Mouse (Mus musculus) thymus, postnatal 0 days (tissue): ENCODE data around the gene Sox6. TPM values are rescaled to one million over a fixed set of nuclear protein-coding genes. Genes with fewer than 3 reads are reported as not detected.

Source experiments
- DNase-seq: peaks from one replicate; pipeline ENCODE4 v3.0.0-alpha.2; 2015; ENCODE audit warnings: low spot score
- polyA plus RNA-seq: library from polyadenylated mRNA; unstranded; fragments of >200 nt; fragmentation: Nextera tagmentation; extraction: Ambion mirVana; gene quantifications from 2 replicates; pipeline ENCODE4 v1.2.1, GENCODE M21; 2015

Sox6 gene
- polyA plus RNA-seq, 1 experiment from 2014 or later, result 1.2 TPM

DNA sequence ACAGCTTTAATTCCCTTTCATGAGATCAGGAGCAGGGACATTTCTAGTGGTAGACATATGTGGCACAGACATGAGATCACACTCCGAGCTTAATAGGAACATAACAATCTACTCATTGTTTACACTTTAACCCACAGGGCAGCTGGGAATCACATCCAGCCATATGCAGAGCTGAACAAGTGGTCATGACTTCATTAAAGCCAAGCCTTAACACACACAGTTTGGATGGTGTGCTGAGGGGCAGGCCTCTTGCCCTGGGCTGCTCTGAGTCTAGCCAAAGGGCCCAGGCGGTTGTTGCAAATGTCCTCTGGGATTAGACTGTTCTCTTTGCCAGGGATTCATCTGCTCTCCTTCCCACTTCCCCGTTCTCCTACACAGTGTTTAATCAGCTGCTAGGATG is 204.9 kb downstream of the Sox6 start:
- no peak for DNase-seq

DNA sequence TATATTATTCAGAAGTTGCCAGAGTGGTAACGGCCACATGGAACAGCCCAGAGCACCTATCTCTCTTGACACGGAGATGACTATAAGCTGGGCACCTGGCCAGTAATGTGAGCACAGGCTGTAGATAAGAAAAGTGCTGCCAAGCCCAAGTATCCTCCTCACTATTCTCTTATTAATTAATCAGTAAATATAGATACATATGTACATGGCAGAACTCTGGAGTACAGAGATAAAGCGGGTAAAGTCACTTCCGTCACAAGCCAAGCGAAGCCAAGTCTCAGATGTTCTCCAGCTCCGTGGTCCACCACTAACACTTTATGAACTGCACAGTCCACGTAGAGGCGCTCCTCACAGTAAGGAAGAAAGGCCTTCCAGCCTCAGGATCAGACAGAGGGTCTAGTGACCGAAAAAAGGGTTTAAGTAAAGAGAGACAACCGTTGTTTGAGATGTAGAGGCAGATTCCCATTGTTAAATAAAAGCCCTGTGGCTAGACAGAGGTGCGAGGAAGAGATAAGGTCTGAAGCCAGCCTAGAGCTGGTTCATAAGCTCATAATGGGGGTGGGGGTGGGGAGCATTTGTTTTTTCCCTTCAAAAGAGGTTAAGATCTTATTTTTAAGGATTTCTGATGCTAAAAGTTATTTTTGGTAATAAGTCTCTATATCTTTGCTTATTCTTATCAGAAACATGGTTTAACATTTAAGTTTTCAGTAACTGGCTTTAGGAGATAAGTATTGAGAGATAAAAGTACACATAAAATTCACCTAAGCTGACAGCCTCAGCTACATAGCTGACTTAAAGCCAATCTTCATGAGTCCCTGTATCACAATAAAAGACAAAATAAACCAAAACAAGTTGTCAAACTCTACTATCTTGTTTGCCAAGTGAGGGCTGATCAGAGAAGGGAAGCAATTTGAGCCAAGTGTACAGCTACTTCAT is 207.4 kb downstream of the Sox6 start:
- no peak for DNase-seq

DNA sequence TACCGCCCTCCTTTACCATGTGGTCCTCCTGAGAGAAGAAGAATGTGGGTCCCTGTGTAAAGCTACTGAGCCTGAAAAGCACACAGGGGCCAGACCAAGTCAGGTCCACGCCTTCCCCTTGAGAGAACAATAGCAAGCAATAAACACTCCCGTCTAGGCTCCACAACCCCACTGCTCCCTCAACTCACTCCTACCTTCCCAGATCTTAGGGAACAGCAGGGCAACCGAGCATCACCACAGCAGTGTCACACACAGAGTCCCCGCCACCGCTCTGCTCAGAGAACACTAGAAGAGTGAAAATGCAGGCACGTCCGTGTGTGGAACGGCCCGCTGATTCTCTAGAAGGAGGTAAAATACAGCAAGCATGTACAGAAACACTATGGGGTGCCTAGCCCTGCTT is 208.2 kb downstream of the Sox6 start:
- DNase-seq, result no peak

DNA sequence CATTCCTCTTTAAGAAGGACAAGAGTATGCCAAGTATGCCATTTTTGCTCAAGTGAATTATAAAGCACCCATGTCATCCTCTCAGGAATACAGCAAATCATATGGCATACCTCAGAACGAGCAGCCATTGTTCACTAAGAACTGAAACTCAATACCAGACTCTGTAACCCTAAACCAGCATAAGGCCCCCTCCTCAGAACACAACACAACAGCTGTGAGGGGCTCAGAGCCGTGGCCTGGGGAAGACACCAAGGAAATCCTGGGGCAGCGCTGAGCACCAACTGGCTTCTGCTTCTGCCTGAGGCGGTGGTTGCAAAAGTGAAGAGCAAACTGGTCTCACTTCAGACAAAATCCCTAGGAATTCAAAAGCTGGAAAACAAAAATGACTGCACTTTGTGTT is 208.8 kb downstream of the Sox6 start:
- no peak for DNase-seq

DNA sequence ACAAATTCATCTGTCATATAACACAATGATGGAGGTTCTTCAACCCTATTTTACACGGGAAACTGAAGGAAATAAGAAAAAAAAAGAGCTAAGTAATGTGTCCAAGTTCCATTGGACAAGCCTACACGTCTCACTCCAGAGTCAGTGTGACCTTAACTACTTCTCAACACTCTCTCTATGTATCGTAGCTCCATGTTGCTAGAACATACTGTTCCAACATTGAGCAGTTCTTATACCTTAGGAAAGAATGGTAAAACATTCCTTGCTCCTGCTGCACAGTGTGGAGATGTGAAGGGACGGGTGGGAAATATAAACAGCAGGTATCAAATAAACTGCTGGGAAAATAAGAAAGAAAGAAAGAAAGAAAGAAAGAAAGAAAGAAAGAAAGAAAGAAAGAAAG is 209.3 kb downstream of the Sox6 start:
- no peak for DNase-seq

DNA sequence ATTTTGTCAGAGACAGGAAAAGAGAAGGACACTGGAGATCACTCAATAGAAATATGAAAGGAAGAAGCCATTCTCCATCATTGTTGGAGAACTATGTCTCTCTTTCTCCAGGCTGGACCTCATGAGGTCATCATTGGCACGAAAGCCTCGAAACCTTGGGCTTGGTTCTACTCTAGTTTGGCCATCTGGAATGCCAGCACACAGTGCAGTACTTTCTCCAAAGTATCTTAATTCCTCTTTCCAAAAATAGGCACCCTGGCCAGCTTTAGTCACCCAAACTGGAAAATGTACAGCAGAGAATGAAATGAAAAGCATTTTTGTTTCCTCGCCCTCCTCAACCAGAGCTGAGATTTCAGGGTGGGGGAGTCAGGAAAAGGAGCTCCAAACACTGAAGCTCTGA is 213.3 kb downstream of the Sox6 start:
- DNase-seq, result no peak

DNA sequence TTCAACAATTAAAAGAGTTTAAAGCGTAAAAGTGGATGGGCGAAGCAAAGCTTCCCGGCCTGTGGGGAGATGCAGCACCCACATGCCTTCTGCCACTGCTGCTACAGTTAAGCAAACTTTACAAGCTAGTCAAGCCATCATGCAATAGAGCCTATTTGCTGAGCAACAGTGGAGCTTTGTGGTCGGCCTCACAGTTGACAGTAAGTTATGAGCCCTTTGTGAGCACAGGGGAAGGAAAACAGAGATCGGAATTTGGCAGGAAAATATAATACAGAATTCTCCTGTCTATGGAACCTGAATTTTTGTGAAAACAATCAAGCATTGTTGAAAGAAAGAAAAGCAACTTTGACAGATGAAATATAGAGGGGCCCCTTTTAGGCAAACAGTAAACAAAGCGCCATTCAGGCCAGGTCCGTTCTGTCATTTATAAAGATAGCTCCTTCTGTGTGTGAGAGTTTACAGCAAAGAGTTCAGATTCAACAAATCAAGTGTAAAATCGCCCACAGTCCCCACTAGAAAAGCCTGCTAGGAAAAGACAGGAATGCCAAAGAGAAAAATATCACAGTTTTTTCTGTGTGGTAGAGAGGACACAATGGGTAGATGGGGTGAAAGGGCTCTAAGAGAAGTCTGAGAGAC is 213.9 kb downstream of the Sox6 start:
- DNase-seq, result no peak

DNA sequence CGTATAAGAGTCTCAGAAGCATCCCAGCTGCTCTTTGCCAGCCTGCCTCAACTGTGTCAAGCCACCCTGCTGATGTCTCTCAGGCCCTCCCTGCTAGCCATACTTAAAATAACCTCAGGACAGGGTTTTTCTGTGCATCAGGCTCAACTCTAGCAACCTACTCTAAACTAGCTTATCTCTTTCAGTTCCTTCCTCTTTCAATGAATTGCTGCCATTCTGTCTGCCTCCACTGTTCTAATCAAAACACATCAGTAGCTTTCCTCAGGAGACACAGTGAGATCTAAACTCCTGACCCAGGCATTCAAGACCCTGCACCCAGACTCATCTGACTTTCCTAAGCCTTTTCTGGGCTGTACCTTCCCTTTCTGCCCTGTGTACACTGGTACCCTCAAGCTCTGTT is 219.5 kb downstream of the Sox6 start:
- no peak for DNase-seq

DNA sequence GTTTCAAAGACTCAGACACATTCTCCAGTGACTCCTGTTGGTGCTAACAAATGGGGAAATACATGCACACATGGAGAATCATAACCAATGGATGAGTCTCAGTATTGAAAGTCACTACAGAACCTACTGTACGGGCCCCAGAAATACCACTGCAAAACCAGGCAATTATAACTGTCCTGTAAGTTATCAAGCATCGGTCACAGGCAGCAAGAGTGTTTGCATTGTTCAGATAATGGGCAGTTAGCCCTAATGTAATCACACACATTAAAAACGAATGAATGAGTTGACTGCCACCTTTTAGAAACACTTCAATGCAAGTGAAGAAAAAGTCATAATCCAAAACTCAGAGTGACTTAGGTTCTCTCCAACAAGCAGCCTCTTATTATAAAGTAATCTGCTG is 235.3 kb downstream of the Sox6 start:
- no peak for DNase-seq

DNA sequence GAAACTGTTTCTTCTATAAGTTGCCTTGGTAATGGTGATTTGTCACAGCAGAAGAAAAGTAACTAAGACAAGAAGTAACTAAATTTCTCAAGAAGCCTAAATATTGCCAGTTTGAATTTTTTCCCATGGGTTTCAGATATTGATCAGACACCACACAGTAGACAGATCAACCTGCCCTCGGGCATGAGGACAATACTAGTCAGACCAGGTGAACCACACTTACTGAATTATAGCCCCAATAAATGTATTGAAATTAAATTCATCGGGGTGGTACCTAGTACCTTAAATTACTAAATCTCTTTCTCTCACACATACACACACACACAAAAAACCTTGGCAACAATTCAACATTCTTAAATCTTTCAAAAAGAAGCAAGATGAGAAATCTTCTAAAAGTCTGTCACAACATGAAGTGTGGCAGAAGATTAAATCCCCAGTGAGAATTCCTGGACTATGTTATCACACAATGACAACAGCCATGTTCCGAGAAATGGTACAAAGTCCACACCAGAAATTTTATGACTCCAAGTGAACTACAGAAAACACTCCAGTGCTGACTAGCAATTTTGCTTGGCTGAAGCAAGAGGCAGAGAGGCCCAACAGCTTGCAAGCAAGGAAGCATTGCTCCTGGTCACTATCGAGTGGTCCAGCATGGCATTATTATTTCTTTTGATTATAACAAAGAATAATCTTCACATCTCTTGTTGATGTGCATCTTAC is 244.3 kb downstream of the Sox6 start:
- DNase-seq, result no peak

DNA sequence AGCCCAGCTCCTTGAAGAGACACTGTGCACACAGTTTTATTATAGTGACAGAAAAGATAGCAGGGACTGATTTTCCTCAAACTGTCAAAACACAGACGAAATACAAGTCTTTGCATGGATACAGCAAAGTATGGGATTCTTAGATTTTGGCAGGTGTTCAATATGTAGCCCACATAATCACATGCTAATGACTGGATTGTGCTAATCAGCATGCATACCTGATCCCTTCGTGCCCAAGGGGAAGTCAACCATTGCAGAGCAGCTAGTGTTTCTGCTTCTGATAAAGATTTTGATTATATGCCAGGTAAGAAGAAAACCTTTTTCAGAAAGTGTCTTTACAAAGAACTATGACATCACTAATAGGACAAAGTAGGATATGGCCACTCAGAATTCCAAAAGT is 245.8 kb downstream of the Sox6 start:
- no peak for DNase-seq

DNA sequence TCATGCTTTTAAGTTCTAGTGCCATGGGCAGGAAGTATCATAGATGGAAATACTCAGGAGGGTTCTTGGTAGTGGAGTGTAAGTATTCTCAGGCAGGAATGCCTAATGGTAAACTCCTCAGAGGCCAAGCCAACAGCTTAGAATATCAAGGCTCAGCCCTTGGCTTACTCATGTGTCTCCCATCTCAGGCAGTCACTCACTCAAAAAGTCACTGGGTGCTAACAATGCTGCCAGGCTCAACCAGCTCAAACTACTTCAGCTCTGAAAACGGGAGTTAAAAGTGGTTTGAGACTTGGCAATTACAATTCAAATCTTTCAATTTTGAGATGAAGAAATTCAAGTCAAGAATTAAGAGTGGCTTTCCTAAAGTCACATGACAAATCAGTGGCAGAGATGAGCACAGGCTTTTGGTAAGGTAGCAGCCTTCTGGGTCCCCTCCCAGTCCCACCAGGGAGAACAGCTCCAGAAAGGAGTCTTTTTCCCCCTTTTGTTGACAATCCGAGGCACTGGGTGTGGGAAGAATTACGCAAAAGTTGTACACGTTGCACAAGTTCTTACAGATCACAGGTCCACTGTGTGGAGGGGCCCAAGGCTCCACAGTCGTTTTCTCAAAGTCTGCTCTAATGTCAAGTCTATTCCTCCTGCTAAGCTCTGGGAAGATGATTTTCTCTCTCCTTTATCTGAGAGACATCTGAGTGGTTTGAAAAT is 249.3 kb downstream of the Sox6 start:
- no peak for DNase-seq

DNA sequence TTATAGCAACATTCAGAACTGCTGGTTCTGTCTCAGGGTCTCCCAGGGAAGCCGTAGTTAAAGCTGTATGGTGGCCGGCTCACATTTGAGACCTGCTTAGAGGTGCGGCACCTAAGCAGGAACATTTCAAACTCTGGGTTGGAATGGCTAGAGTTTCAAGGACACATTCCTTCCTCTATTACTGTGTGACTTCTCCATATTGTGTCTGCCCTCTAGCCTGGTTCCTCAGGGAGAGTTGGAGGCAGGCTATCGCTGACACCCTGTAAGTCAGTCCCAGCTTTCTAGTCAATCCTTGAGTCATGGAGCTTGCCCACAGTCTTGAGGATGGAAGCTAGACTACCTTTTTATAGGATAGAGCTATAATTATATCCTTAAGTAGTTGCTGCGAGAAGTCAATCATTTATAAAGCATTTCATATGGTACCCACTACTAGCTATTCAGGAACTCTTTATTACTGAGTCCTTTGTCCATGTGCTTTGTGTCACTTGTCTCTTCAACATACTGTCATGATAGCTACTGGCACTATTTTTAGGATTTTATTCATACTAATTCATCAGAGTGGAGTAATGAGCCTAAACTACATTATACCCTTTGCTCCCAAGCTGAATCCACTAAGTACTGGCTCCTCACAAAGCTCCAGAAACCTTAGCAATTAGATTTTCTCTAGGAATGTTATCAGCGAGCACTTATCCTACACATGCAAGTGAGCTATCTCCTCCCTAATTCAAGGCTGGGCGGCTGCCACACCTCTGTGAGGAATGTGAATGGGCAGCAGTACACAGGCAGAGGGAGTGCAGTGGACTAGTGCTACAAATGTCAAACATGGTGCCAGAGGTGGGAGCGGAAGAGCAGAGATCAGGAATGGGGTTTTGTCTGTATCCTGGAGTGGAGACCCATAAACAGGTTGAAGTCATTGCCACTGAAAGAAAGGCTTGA is 254.3 kb downstream of the Sox6 start:
- DNase-seq, result no peak

DNA sequence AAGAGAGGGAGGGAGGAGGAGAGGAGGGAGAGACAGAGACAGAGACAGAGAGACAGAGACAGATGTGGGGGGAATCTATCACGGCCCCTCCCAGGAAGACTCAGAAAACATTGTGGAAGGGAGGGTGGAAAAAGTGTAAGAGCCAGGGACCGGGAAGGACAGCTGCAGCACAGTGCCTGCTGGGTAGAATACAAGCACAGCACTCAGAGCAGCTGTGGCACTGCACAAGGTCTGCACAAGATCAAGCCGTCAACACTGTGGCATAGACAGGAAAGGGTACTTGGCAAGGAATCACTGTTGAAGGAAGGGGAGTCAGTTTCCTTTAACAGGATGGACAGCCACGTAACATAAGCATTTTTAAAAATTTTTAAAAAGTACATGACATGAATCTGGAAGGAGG is 258.4 kb downstream of the Sox6 start:
- DNase-seq, result no peak

DNA sequence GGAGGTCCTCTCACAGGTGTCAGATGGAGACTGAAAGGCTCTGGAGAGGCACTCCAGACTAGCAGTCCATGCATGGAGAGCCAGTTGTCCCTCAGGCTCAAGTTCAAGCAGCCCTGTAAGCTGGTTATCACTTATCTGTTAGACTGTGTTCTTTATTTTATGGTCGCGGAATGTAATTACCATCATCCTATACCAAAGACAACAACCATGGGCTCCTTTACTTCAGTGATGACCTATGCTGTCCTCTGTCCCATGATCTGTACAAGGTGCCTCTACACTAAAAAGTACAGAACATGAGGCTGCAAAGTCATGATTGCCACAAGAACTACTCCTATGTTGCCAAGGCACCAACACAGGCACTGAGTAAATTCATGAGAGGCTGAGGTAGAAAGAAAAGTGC is 259.1 kb downstream of the Sox6 start:
- no peak for DNase-seq

DNA sequence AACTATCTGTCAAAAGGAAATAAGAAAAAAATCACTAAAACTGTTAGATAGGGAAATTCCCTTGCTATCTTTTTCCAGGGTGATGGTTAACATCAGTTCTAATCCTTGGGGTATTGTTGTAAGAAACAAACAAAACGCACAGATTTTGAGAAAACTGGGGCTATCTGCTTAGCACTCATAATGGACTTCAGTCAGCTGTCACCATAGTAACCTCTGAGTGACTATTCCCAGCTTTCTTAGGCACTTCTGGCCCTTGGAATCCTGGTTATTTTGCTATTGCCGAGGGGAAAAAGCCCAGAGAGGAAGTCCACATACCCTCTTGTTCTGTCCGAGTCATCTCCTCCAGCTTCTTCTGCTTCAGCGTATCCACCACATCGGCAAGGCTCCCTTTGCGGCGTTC is 261.9 kb downstream of the Sox6 start:
- DNase-seq, result no peak

DNA sequence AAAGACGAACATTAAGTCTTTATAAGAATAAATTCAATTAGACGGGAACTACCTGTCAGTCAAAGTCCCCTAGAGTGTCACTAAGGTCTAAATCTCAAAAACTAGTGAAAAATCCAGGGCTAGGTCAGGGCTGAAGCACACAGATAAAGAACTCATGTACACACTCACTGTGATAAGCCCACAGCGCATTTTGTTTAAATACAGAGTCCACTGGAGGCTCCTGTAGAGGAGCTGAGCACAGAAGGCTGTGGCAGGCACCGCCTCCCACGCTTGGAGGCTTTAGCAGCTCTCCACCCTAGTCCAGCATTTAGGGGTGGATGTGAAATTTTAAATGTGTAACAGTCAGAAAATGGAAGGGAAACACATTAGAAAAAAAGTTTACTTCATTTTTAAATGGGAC is 262.3 kb downstream of the Sox6 start:
- DNase-seq, result no peak

DNA sequence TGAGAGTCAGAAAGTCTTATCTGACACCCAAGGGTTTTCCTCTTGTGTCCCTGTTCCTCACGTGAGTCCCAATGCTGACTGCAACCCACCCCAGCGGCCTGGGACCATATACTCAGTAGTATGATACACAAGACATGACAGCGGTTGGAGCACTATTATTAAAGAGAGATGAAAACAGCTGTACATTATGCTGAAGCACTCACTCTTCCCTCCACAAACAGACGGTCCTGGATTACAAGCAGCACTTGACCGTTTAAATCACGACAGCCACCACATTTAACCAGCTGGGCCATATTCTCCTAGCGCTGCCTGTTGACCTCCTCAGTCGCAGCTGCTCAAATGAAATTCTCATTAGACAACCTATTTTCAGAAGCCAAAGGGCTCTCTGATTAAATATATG is 272.3 kb downstream of the Sox6 start:
- DNase-seq, result no peak

DNA sequence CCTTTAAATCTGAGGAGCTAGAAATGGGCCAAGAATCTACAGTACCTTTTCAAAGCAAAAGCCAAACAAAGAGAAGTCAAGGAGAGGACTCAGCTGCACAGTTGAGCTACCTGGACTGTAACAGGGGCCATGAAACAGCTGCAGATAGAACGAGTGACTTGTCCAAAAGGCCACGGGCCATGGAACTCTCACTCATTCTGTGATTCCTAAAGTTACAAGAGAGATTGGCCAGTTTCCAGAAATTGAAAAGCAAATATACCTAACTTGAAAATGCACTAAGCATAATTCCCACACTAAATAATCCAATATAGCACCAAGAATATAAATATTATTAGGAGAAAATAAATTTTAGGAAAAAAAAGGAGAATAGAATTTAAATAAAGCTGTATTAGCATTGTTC is 274.7 kb downstream of the Sox6 start:
- no peak for DNase-seq

DNA sequence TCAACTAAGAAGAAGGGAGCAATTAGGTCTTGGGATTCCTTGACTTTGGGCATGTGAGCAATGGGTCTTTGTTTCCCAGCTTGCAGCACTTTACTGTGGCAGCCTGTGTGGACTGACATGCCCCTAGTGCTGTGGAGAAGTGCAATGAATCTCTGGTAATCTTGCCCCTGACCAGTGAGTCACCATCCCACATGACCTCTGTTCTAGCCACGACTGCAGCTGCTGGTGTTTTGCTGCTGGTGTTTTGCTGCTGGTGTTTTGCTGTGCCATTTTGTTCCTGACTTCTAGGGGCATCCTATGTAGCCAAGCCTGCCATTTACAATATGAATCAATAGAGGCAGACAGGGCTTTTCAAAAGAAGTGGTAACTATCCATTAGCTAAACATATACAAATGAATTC is 280.4 kb downstream of the Sox6 start:
- no peak for DNase-seq

DNA sequence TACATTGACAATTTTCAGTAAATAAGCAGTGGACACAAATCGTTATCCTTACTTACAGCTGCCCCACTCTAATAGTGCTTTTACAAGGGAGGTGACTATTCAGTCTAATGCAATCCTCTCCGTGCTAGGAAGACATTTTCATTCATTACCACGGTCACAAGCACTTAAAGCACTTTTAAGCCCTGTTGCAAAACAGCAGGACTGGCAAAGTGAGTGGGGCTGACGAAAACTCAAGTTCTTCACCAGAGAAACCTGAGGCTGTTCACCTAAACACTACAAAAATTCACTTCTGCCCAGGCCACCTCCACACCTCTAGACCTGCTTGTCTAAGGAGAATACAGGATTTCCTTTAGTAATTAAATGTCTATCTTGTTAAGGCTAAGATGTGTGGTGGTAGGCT is 283.3 kb downstream of the Sox6 start:
- DNase-seq, result no peak
